Mouse (Mus musculus) cerebellum, adult 18-20 months (tissue): ENCODE data around the gene Cybc1.

Experiments used
- DNase-seq, 2 experiments: peaks; one replicate each; pipeline ENCODE4 v3.0.0; 2021

Gene Cybc1

GRCm38 (mm10) chr11:121229018-121229439 is at the start of gene Cybc1:
Gene Cybc1 (minus strand): TSS chr11:121229322.
- DNase-seq = peak; percentile 73 to 85

GRCm38 (mm10) chr11:121278011-121278410 is 48.9 kb upstream of the Cybc1 start:
- no peak for DNase-seq

GRCm38 (mm10) chr11:121277516-121277915 is 48.4 kb upstream of the Cybc1 start:
- no peak for DNase-seq

- no peak for DNase-seq
These were observed 32.0 kb upstream of the Cybc1 start for GRCm38 (mm10) chr11:121261074-121261473.

GRCm38 (mm10) chr11:121260211-121260906 is 31.2 kb upstream of the Cybc1 start:
- peak; percentile 33 to 48 for DNase-seq

- peak; percentile 89 to 98 for DNase-seq
These were observed 30.3 kb upstream of the Cybc1 start, which contains the start of gene Foxk2 for GRCm38 (mm10) chr11:121259160-121260100. Gene Foxk2 (plus strand): TSS chr11:121259990.

GRCm38 (mm10) chr11:121250196-121250595 is 21.1 kb upstream of the Cybc1 start:
- no peak for DNase-seq

GRCm38 (mm10) chr11:121239669-121240068 is 10.5 kb upstream of the Cybc1 start:
- DNase-seq = no peak

GRCm38 (mm10) chr11:121237345-121238128 is 8.4 kb upstream of the Cybc1 start:
- DNase-seq = peak in 1 of 2 experiments; percentile 52

GRCm38 (mm10) chr11:121236564-121237344 is 7.6 kb upstream of the Cybc1 start, which contains the start of gene Narf:
Gene Narf (plus strand): TSS chr11:121237253.
- DNase-seq = peak; percentile 97 to 100

GRCm38 (mm10) chr11:121235475-121236238 is 6.5 kb upstream of the Cybc1 start:
- DNase-seq = peak; percentile 38 to 50

GRCm38 (mm10) chr11:121232706-121233105 is 3.6 kb upstream of the Cybc1 start:
- no peak for DNase-seq

- DNase-seq = no peak
These were observed 2.6 kb upstream of the Cybc1 start for GRCm38 (mm10) chr11:121231628-121232291.

GRCm38 (mm10) chr11:121231191-121231590 is 2.1 kb upstream of the Cybc1 start:
- no peak for DNase-seq

GRCm38 (mm10) chr11:121228129-121229017 is 749 bp downstream of the Cybc1 start:
- DNase-seq = no peak

- DNase-seq = peak; percentile 60 to 65
These were observed 7.7 kb downstream of the Cybc1 start for GRCm38 (mm10) chr11:121221321-121222010.

GRCm38 (mm10) chr11:121220771-121221170 is 8.4 kb downstream of the Cybc1 start:
- no peak for DNase-seq

- no peak for DNase-seq
These were observed 9.3 kb downstream of the Cybc1 start for GRCm38 (mm10) chr11:121219776-121220175.

GRCm38 (mm10) chr11:121216831-121217230 is 12.3 kb downstream of the Cybc1 start:
- no peak for DNase-seq
